Mouse (Mus musculus): ENCODE results near the gene Actn4.

DNA sequence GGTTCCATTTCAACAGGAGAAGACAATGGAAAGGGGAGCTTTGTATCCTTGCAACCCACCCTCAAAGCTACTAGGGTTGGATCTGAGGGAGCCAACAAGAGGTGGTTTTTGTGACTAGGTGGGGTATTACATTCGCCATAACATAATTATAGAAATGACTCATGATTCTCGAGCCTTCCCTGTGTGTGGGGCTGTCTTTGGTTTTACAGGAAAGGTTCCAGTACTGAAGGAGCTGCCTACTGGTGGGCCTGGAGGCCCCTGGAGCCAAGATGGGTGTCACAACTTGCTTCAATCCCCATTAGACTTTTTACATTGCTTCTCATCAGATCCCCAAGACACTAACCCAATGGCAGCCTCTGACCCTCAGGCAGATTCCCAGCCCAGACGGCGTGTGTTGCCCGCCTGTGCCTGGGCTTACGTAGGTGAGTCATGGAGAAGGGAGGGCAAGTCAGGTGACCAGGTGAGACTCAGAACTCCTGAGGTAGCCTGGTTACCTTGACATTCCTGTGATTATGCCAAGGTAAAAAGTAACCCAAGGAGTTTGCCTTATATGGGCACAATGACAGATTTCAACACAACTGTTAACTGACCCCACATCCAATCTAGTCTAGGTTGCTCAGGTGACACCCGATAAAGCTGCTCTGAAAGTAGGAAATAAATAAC is 31.0 kb downstream of the Actn4 start:
- no peak for TF ChIP-seq CTCF (IDR thresholded peaks at IDR 0.05; ENCODE audit: low read depth)
- no peak for TF ChIP-seq EP300 (optimal IDR thresholded peaks at IDR 0.05)
